ENCODE assay signal across 10 mouse cellular contexts in the genomic region with DNA sequence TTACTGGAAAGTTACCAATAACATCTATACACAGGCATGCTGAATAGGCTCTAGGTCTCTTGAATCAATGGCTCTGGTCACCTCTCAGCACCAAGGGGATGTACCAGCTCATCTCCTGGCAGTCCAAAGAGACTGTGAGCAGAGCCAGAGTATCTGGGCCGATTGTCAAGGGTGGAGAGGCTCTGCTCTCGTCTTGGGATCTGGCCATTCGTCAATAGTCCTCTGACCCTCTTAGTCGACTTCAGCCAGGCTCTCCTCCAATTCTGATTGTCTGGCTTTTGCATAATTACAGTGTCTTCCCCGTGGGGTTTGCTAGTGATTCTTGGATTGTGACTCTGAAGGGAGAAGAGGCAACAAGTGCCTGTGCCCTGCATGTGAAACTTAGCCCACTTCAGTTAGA. TPM values are rescaled to one million over a fixed set of nuclear protein-coding genes. Genes with fewer than 3 reads are reported as not detected.
DNase-seq lines count a peak whose midpoint lies in the region; ATAC-seq and TF ChIP-seq lines count a peak whose summit lies in the region.
"Had no signal": no experiment of that assay in that cellular context is flagged by ENCODE, and none has a peak within 500 bp of the region (broad histone marks: within the 10 kb centered on the region; RNA-seq: fewer than 3 reads in every experiment).

No protein-coding gene starts in this region.

- H3K9ac ChIP-seq in hindbrain, embryonic 14.5 days, result no peak overlapping the region
- no peak overlapping the region for H3K9ac ChIP-seq in heart, adult 2 months (ENCODE audit: low read depth, low read length)
- H3K9ac ChIP-seq in midbrain, embryonic 13.5 days (replicated peaks), result no peak overlapping the region

- no peak for ATAC-seq in hindbrain, embryonic 14.5 days (ENCODE audit: low FRiP score)
- ATAC-seq in midbrain, embryonic 13.5 days, result no peak
- ATAC-seq: intestine, embryonic 16.5 days had no signal

- DNase-seq in hindbrain, embryonic 14.5 days (ENCODE audit: low spot score), result no peak
- no peak for DNase-seq in hindbrain, embryonic 10.5 days (ENCODE audit: low spot score)
- peak; percentile 20 for DNase-seq in cerebellum, adult 8-10 months
- peak; percentile 46 to 62 for DNase-seq in heart, adult 2 months
- no peak for DNase-seq in embryo, embryonic 9.5 days (ENCODE audit: extremely low spot score)
- no peak for DNase-seq in spleen, adult 18-20 months
- DNase-seq in thymus, postnatal 25 days, result no peak

- TF ChIP-seq CTCF in heart, adult 2 months (IDR thresholded peaks at IDR 0.05), result no peak

- H3K27me3 ChIP-seq in hindbrain, embryonic 14.5 days (ENCODE audit: control insufficient read depth, insufficient read depth, low read length), result no peaks in the 10 kb centered on the region
- peaks cover 17% of the 10 kb centered on the region for H3K27me3 ChIP-seq in hindbrain, embryonic 10.5 days (ENCODE audit: insufficient read depth, poor library complexity, severe bottlenecking)
- H3K27me3 ChIP-seq in heart, adult 2 months (ENCODE audit: control insufficient read depth, insufficient read depth, low read length), result no peaks in the 10 kb centered on the region
- H3K27me3 ChIP-seq in midbrain, embryonic 13.5 days, result no peaks in the 10 kb centered on the region

- no peak overlapping the region for H3K27ac ChIP-seq in hindbrain, embryonic 14.5 days
- no peak overlapping the region for H3K27ac ChIP-seq in hindbrain, embryonic 10.5 days
- H3K27ac ChIP-seq in heart, adult 2 months, result peak overlapping the region; percentile 71
- H3K27ac ChIP-seq in midbrain, embryonic 13.5 days, result no peak overlapping the region
- H3K27ac ChIP-seq: left cerebral cortex, adult 2 months had no signal

- H3K9me3 ChIP-seq in hindbrain, embryonic 14.5 days (ENCODE audit: control insufficient read depth, low read length), result no peaks in the 10 kb centered on the region
- H3K9me3 ChIP-seq in hindbrain, embryonic 10.5 days, result no peaks in the 10 kb centered on the region
- no peaks in the 10 kb centered on the region for H3K9me3 ChIP-seq in midbrain, embryonic 13.5 days

- H3K4me2 ChIP-seq in hindbrain, embryonic 14.5 days (replicated peaks), result peak overlapping the region; percentile 89
- peak overlapping the region; percentile 89; the same call in 1 of the 2 replicates for H3K4me2 ChIP-seq in midbrain, embryonic 13.5 days (replicated peaks)

- no peak overlapping the region for H3K4me3 ChIP-seq in hindbrain, embryonic 14.5 days (replicated peaks; ENCODE audit: low read length)
- H3K4me3 ChIP-seq in hindbrain, embryonic 10.5 days, result no peak overlapping the region
- H3K4me3 ChIP-seq in heart, adult 2 months, result no peak overlapping the region
- no peak overlapping the region for H3K4me3 ChIP-seq in midbrain, embryonic 13.5 days (replicated peaks)

- no peaks in the 10 kb centered on the region for H3K79me2 ChIP-seq in heart, adult 2 months (replicated peaks; ENCODE audit: control insufficient read depth, insufficient read depth, low read length)

- H3K36me3 ChIP-seq in hindbrain, embryonic 14.5 days (replicated peaks; ENCODE audit: control insufficient read depth, insufficient read depth), result no peaks in the 10 kb centered on the region
- no peaks in the 10 kb centered on the region for H3K36me3 ChIP-seq in hindbrain, embryonic 10.5 days
- peaks cover 5% of the 10 kb centered on the region; the same call in 1 of the 2 replicates for H3K36me3 ChIP-seq in heart, adult 2 months (ENCODE audit: control insufficient read depth, insufficient read depth, low read length)
- H3K36me3 ChIP-seq in midbrain, embryonic 13.5 days, result peaks cover 3% of the 10 kb centered on the region; the same call in 1 of the 2 replicates

- WGBS in hindbrain, embryonic 14.5 days, result 36% methylated on average over 5 of the region's 5 CpGs
- WGBS in hindbrain, embryonic 10.5 days, result 56% methylated on average over 5 of the region's 5 CpGs
- 29% methylated on average over 5 of the region's 5 CpGs for WGBS in heart, adult 2 months
- WGBS in midbrain, embryonic 13.5 days, result 54% methylated on average over 5 of the region's 5 CpGs

- intact Hi-C loops in heart, adult 2 months (cut with DNase I), result no loop called here

- TF ChIP-seq POLR2A in heart, adult 2 months (IDR thresholded peaks at IDR 0.05; ENCODE audit: insufficient read depth, low read depth, low read length), result no peak

- TF ChIP-seq EP300 in heart, adult 2 months (IDR thresholded peaks at IDR 0.05; ENCODE audit: insufficient read depth, low read depth, low read length), result no peak; the same call in 1 of the 2 replicates

- peaks cover 16% of the 10 kb centered on the region for H3K4me1 ChIP-seq in hindbrain, embryonic 14.5 days (replicated peaks; ENCODE audit: control insufficient read depth, insufficient read depth, low read length)
- peaks cover 21% of the 10 kb centered on the region for H3K4me1 ChIP-seq in hindbrain, embryonic 10.5 days (replicated peaks)
- peaks cover 8% of the 10 kb centered on the region; the same call in 1 of the 2 replicates for H3K4me1 ChIP-seq in heart, adult 2 months (ENCODE audit: control insufficient read depth, insufficient read depth, low read length)
- peaks cover 18% of the 10 kb centered on the region for H3K4me1 ChIP-seq in midbrain, embryonic 13.5 days (replicated peaks)

RNA-seq across cellular contexts. Expression of a gene that starts 41.3 kb away (rescaled TPM):
- 46.8 and 54.2 TPM in 2 replicates for polyA plus RNA-seq in hindbrain, embryonic 14.5 days (2014; fragmentation: Nextera tagmentation; extraction: Ambion mirVana)
- 3.8 and 5.8 TPM in 2 replicates for polyA plus RNA-seq in hindbrain, embryonic 10.5 days (2016; fragmentation: Nextera tagmentation; extraction: Ambion mirVana)
- 10 to 100 TPM; 45.2 to 48.5 TPM for total RNA-seq in heart, adult 2 months (2021)
- 14.0 and 26.0 TPM in 2 replicates for polyA plus RNA-seq in heart, adult 2 months (2012; rRNA removed)
- 16.5 and 16.9 TPM in 2 replicates for polyA plus RNA-seq in midbrain, embryonic 13.5 days (2015; fragmentation: Nextera tagmentation; extraction: Ambion mirVana)

Comparison
In these comparisons a context has a peak if more than half of its experiments do, and no peak if none do; other contexts are left out.
1. DNase-seq: peak in cerebellum, adult 8-10 months (single experiment) and heart, adult 2 months (2 of 2); none in hindbrain, embryonic 14.5 days (single experiment), hindbrain, embryonic 10.5 days (single experiment), embryo, embryonic 9.5 days (single experiment), spleen, adult 18-20 months (0 of 2) and thymus, postnatal 25 days (single experiment).